Mouse (Mus musculus) olfactory bulb, adult 2 months (tissue): Measurements from ENCODE around the gene Amz1.

ENCODE experiments used
- CTCF ChIP-seq: fragments of 200-500 bp; IDR thresholded peaks from 2 replicates; pipeline ENCODE4 v1.5.1; 2012; ENCODE audit warnings: low read depth, mild to moderate bottlenecking, low read length, moderate library complexity; ENCODE audit not compliant: insufficient read depth
- POLR2A ChIP-seq: fragments of 200-500 bp; IDR thresholded peaks from 2 replicates; pipeline ENCODE4 v1.6.1; 2012; ENCODE audit warnings: mild to moderate bottlenecking, low read depth, low read length, moderate library complexity; ENCODE audit not compliant: insufficient read depth

DNA sequence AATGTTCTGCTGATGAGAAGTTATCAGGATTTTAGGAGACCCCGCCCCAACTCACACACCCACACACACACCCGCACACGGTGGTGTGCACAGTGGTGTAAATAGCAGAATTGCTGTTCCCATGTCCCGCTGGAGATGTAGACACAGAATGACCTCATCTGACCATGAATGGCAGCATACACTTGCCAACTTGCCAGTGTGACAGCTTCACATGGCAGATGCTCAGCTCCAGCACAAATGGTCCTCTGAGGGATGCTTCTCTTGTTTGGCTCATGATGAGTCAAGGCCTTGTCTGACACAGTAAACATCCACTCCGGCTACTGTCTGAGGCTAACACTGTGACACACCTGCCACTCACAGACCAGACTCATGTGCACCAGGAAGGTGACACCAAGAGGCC lies 44.4 kb downstream of the Amz1 start:
- no peak for TF ChIP-seq POLR2A
- TF ChIP-seq CTCF, result no peak
